8 mouse cellular contexts compared by ENCODE assay signal in the genomic region with DNA sequence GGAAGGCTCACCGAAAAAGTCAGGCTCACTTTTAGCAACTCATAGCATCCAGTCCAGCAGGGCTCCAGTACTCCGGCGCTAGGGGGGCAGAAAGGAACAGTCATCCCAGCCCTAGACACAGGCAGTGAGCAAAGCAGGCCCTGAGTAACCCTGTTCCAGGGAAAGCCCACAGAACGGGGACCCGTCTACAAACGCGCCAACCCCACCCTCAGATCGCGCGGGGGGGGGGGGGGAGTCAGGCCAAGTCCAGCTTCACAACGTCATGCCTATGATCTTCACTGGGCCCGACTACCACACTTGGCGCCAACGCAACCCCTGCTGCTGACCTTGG. TPM values are rescaled to one million over a fixed set of nuclear protein-coding genes. Genes with fewer than 3 reads are reported as not detected.
DNase-seq lines count a peak whose midpoint lies in the region; ATAC-seq and TF ChIP-seq lines count a peak whose summit lies in the region.

No protein-coding gene starts in this region.

- peaks cover 26% of the 10 kb centered on the region for H3K4me1 ChIP-seq in kidney, embryonic 16.5 days (ENCODE audit: insufficient read depth, low read length)
- no peaks in the 10 kb centered on the region; the same call in 1 of the 2 replicates for H3K4me1 ChIP-seq in bone marrow, adult 2 months (ENCODE audit: control insufficient read depth, insufficient read depth, low read length)
- H3K4me1 ChIP-seq in heart, embryonic 14.5 days (ENCODE audit: control insufficient read depth in 2 of 2, insufficient read depth in 2 of 2, low read length in 2 of 2): peaks cover 7 to 20% of the 10 kb centered on the region in 2 experiments
- H3K4me1 ChIP-seq in liver, embryonic 16.5 days (ENCODE audit: control insufficient read depth, low read depth, low read length): peaks cover 21% of the 10 kb centered on the region

- no peak for DNase-seq in kidney, postnatal 14 days
- no peak for DNase-seq in frontal cortex, adult 2 months (ENCODE audit: extremely low spot score in 1 of 2, low spot score in 1 of 2)
- DNase-seq in cerebellum, adult 8-10 months: no peak
- no peak for DNase-seq in left cerebral cortex, adult 11 months (ENCODE audit: low spot score)

- TF ChIP-seq POLR2A in bone marrow, adult 2 months (IDR thresholded peaks at IDR 0.05; ENCODE audit: borderline replicate concordance, control insufficient read depth, low read depth, low read length): no peak

- peak overlapping the region; percentile 88 for H3K9ac ChIP-seq in kidney, embryonic 16.5 days (replicated peaks; ENCODE audit: low read length)
- peak overlapping the region; percentile 87 for H3K9ac ChIP-seq in heart, embryonic 14.5 days (ENCODE audit: low read length)
- H3K9ac ChIP-seq in liver, embryonic 16.5 days (ENCODE audit: low read depth, low read length): peak overlapping the region; percentile 59

- H3K36me3 ChIP-seq in kidney, embryonic 16.5 days (ENCODE audit: insufficient read depth, low read length): peaks cover 11% of the 10 kb centered on the region
- H3K36me3 ChIP-seq in heart, embryonic 14.5 days (ENCODE audit: control insufficient read depth, insufficient read depth, low read length): peaks cover 29% of the 10 kb centered on the region
- H3K36me3 ChIP-seq in liver, embryonic 16.5 days (ENCODE audit: control insufficient read depth, insufficient read depth): no peaks in the 10 kb centered on the region; the same call in 1 of the 2 replicates

- 4% methylated on average over 7 of the region's 14 CpGs for WGBS in kidney, embryonic 16.5 days
- under 1% methylated on average over 14 of the region's 14 CpGs for WGBS in bone marrow, adult 2 months
- WGBS in heart, embryonic 14.5 days: 2% methylated on average over 13 of the region's 14 CpGs
- WGBS in liver, embryonic 16.5 days (ENCODE audit: insufficient replicate concordance): 5% methylated on average over 13 of the region's 14 CpGs

- peak overlapping the region; percentile 81 for H3K4me3 ChIP-seq in kidney, embryonic 16.5 days (ENCODE audit: low read length)
- H3K4me3 ChIP-seq in bone marrow, adult 2 months (replicated peaks; ENCODE audit: control insufficient read depth, low read depth, low read length): peak overlapping the region; percentile 95
- peak overlapping the region; percentile 57 to 92 for H3K4me3 ChIP-seq in heart, embryonic 14.5 days (ENCODE audit: control insufficient read depth in 1 of 2, insufficient read depth in 1 of 2, low read depth in 1 of 2, low read length in 2 of 2)
- peak overlapping the region; percentile 74 for H3K4me3 ChIP-seq in liver, embryonic 16.5 days (ENCODE audit: low read depth, low read length)

- no peak for TF ChIP-seq CTCF in bone marrow, adult 2 months (IDR thresholded peaks at IDR 0.05; ENCODE audit: control insufficient read depth, insufficient read depth, low read length)

- ATAC-seq in kidney, embryonic 16.5 days (ENCODE audit: low FRiP score, low TSS enrichment): no peak
- no peak; the same call in 1 of the 2 replicates for ATAC-seq in heart, embryonic 14.5 days (ENCODE audit: insufficient number of reproducible peaks, insufficient read depth, low FRiP score, low read depth)
- ATAC-seq in liver, embryonic 16.5 days (ENCODE audit: low read depth): no peak

- no peaks in the 10 kb centered on the region for H3K9me3 ChIP-seq in kidney, embryonic 16.5 days (ENCODE audit: low read length)
- H3K9me3 ChIP-seq in heart, embryonic 14.5 days (ENCODE audit: control insufficient read depth, low read length): no peaks in the 10 kb centered on the region
- H3K9me3 ChIP-seq in liver, embryonic 16.5 days (replicated peaks; ENCODE audit: control insufficient read depth, low read length): no peaks in the 10 kb centered on the region

- no peaks in the 10 kb centered on the region for H3K27me3 ChIP-seq in kidney, embryonic 16.5 days (ENCODE audit: insufficient read depth, low read length)
- H3K27me3 ChIP-seq in heart, embryonic 14.5 days (ENCODE audit: control insufficient read depth, insufficient read depth, low read length): no peaks in the 10 kb centered on the region
- H3K27me3 ChIP-seq in liver, embryonic 16.5 days (ENCODE audit: control insufficient read depth, insufficient read depth, low read depth, low read length): no peaks in the 10 kb centered on the region

- H3K27ac ChIP-seq in kidney, embryonic 16.5 days (ENCODE audit: low read length): peak overlapping the region; percentile 86; the same call in 1 of the 2 replicates
- H3K27ac ChIP-seq in bone marrow, adult 2 months (ENCODE audit: control insufficient read depth, insufficient read depth, low read depth, low read length, poor library complexity): peak overlapping the region; percentile 55; the same call in 1 of the 2 replicates
- H3K27ac ChIP-seq in heart, embryonic 14.5 days (replicated peaks in 1 of 2; ENCODE audit: control insufficient read depth in 1 of 2, insufficient read depth in 1 of 2, low read depth in 2 of 2, low read length in 2 of 2): peak overlapping the region; percentile 6 to 77; a peak in 3 of 4 replicates
- H3K27ac ChIP-seq in liver, embryonic 16.5 days (ENCODE audit: low read length): no peak overlapping the region

- peak overlapping the region; percentile 89 for H3K4me2 ChIP-seq in kidney, embryonic 16.5 days (replicated peaks; ENCODE audit: low read depth, low read length)
- H3K4me2 ChIP-seq in heart, embryonic 14.5 days (ENCODE audit: low read length): peak overlapping the region; percentile 94
- H3K4me2 ChIP-seq in liver, embryonic 16.5 days (ENCODE audit: low read depth, low read length): peak overlapping the region; percentile 99

RNA-seq across cellular contexts. Expression of a gene that starts 0.8 kb away (rescaled TPM):
- 84.1 and 88.0 TPM in 2 replicates for polyA plus RNA-seq in kidney, embryonic 16.5 days (2015; fragmentation: Nextera tagmentation; extraction: Ambion mirVana)
- 8.8 and 12.5 TPM in 2 replicates for polyA plus RNA-seq in bone marrow, adult 2 months (2011; ENCODE audit: insufficient read depth, insufficient read length, low replicate concordance, missing spikeins)
- 36.4 and 40.3 TPM in 2 replicates for polyA plus RNA-seq in heart, embryonic 14.5 days (2014; fragmentation: Nextera tagmentation; extraction: Ambion mirVana)
- polyA plus RNA-seq in liver, embryonic 16.5 days (2015; fragmentation: Nextera tagmentation; extraction: Ambion mirVana): 15.4 and 17.8 TPM in 2 replicates
- 96.7 and 104 TPM in 2 replicates for polyA plus RNA-seq in frontal cortex, adult 2 months (2012; rRNA removed)

RNA-seq across cellular contexts. Expression of a gene that starts 29.0 kb away (rescaled TPM):
- not detected in 2 replicates for polyA plus RNA-seq in kidney, embryonic 16.5 days (2015; fragmentation: Nextera tagmentation; extraction: Ambion mirVana)
- not detected in 2 replicates for polyA plus RNA-seq in bone marrow, adult 2 months (2011; ENCODE audit: insufficient read depth, insufficient read length, low replicate concordance, missing spikeins)
- polyA plus RNA-seq in heart, embryonic 14.5 days (2014; fragmentation: Nextera tagmentation; extraction: Ambion mirVana): not detected in 2 replicates
- not detected in 2 replicates for polyA plus RNA-seq in liver, embryonic 16.5 days (2015; fragmentation: Nextera tagmentation; extraction: Ambion mirVana)
- 73.5 and 78.2 TPM in 2 replicates for polyA plus RNA-seq in frontal cortex, adult 2 months (2012; rRNA removed)

RNA-seq across cellular contexts. Expression of a gene that starts 58.5 kb away (rescaled TPM):
- polyA plus RNA-seq in kidney, embryonic 16.5 days (2015; fragmentation: Nextera tagmentation; extraction: Ambion mirVana): not detected in 2 replicates
- polyA plus RNA-seq in bone marrow, adult 2 months (2011; ENCODE audit: insufficient read depth, insufficient read length, low replicate concordance, missing spikeins): not detected in 2 replicates
- not detected in 2 replicates for polyA plus RNA-seq in heart, embryonic 14.5 days (2014; fragmentation: Nextera tagmentation; extraction: Ambion mirVana)
- polyA plus RNA-seq in liver, embryonic 16.5 days (2015; fragmentation: Nextera tagmentation; extraction: Ambion mirVana): not detected in 2 replicates
- polyA plus RNA-seq in frontal cortex, adult 2 months (2012; rRNA removed): not detected in 2 replicates

Comparison
In these comparisons a context has a peak if more than half of its experiments do, and no peak if none do; other contexts are left out.
1. RNA of a gene that starts 29.0 kb away (polyA plus RNA-seq): 73.5 to 78.2 TPM in frontal cortex, adult 2 months; not detected in kidney, embryonic 16.5 days, not detected in bone marrow, adult 2 months, not detected in heart, embryonic 14.5 days and not detected in liver, embryonic 16.5 days; every median in the first group is over 10 times any median in the second.
2. Peak in every context shown above with its lines, with median percentiles within 50 percentile points of each other: H3K4me2 ChIP-seq, H3K4me3 ChIP-seq and H3K9ac ChIP-seq.